Mouse (Mus musculus): Measurements from ENCODE around the gene Arhgef33.
A peak's percentile ranks its signal among the peaks of the same experiment; 100 is the strongest.
"Not testable (repeated sequence)": the region's sequence is repeated elsewhere in the genome, so short reads cannot be mapped to it uniquely, and the experiment has no call there.

Arhgef33 gene

GRCm38 (mm10) chr17:80307251-80307650 lies at the start of gene Arhgef33:
TSS of gene Arhgef33 (plus strand) at chr17:80307407.
- no peak for DNase-seq (ENCODE audit: low read depth)

GRCm38 (mm10) chr17:80267065-80267464 lies 40.1 kb upstream of the Arhgef33 start:
- no peak for DNase-seq (ENCODE audit: low read depth)

- DNase-seq (ENCODE audit: low read depth): no peak
Measured at GRCm38 (mm10) chr17:80268151-80268550, 39.1 kb upstream of the Arhgef33 start.

- not testable (repeated sequence) for DNase-seq (ENCODE audit: low read depth)
Measured at GRCm38 (mm10) chr17:80270622-80271021, 36.6 kb upstream of the Arhgef33 start.

GRCm38 (mm10) chr17:80278255-80278654 lies 29.0 kb upstream of the Arhgef33 start:
- no peak for DNase-seq (ENCODE audit: low read depth)

GRCm38 (mm10) chr17:80279340-80280070 lies 27.7 kb upstream of the Arhgef33 start:
- no peak for DNase-seq (ENCODE audit: low read depth)

- no peak for DNase-seq (ENCODE audit: low read depth)
Measured at GRCm38 (mm10) chr17:80284446-80284845, 22.8 kb upstream of the Arhgef33 start.

- DNase-seq (ENCODE audit: low read depth): no peak
Measured at GRCm38 (mm10) chr17:80288012-80288411, 19.2 kb upstream of the Arhgef33 start.

GRCm38 (mm10) chr17:80289280-80290073 lies 17.7 kb upstream of the Arhgef33 start:
- DNase-seq (ENCODE audit: low read depth): no peak

- peak; percentile 88 for DNase-seq (ENCODE audit: low read depth)
Measured at GRCm38 (mm10) chr17:80290074-80290657, 17.0 kb upstream of the Arhgef33 start, which contains the start of the genes Morn2 and Dhx57. TSS of gene Morn2 (plus strand) at chr17:80290203. TSS of gene Dhx57 (minus strand) at chr17:80290476.

- DNase-seq (ENCODE audit: low read depth): peak; percentile 61
Measured at GRCm38 (mm10) chr17:80291148-80291547, 16.1 kb upstream of the Arhgef33 start.

- DNase-seq (ENCODE audit: low read depth): no peak
Measured at GRCm38 (mm10) chr17:80295258-80295657, 11.9 kb upstream of the Arhgef33 start.

GRCm38 (mm10) chr17:80298844-80299243 lies 8.4 kb upstream of the Arhgef33 start:
- no peak for DNase-seq (ENCODE audit: low read depth)

- DNase-seq (ENCODE audit: low read depth): no peak
Measured at GRCm38 (mm10) chr17:80311761-80312160, 4.6 kb downstream of the Arhgef33 start.

- DNase-seq (ENCODE audit: low read depth): no peak
Measured at GRCm38 (mm10) chr17:80312405-80312804, 5.2 kb downstream of the Arhgef33 start.

- DNase-seq (ENCODE audit: low read depth): no peak
Measured at GRCm38 (mm10) chr17:80322228-80322627, 15.0 kb downstream of the Arhgef33 start.

- no peak for DNase-seq (ENCODE audit: low read depth)
Measured at GRCm38 (mm10) chr17:80323015-80323414, 15.8 kb downstream of the Arhgef33 start.

GRCm38 (mm10) chr17:80323658-80324057 lies 16.5 kb downstream of the Arhgef33 start:
- DNase-seq (ENCODE audit: low read depth): no peak

- no peak for DNase-seq (ENCODE audit: low read depth)
Measured at GRCm38 (mm10) chr17:80324521-80324920, 17.3 kb downstream of the Arhgef33 start.

GRCm38 (mm10) chr17:80325456-80325855 lies 18.2 kb downstream of the Arhgef33 start:
- no peak for DNase-seq (ENCODE audit: low read depth)

GRCm38 (mm10) chr17:80326431-80326830 lies 19.2 kb downstream of the Arhgef33 start:
- no peak for DNase-seq (ENCODE audit: low read depth)

GRCm38 (mm10) chr17:80332386-80332785 lies 25.2 kb downstream of the Arhgef33 start:
- no peak for DNase-seq (ENCODE audit: low read depth)

GRCm38 (mm10) chr17:80345277-80345676 lies 38.1 kb downstream of the Arhgef33 start:
- no peak for DNase-seq (ENCODE audit: low read depth)

All from c-Kit-positive CD71-positive TER-119-negative erythroid progenitor cells, embryonic 14.5 days (primary cell).